Comparison of ENCODE assay signal across 30 mouse cellular contexts in genomic region chr2:49482146-49482545, GRCm38 (mm10). TPM values are rescaled to one million over a fixed set of nuclear protein-coding genes. Genes with fewer than 3 reads are reported as not detected.
DNase-seq lines count a peak whose midpoint lies in the region; ATAC-seq and TF ChIP-seq lines count a peak whose summit lies in the region.
"Had no signal": no experiment of that assay in that cellular context is flagged by ENCODE, and none has a peak within 500 bp of the region (broad histone marks: within the 10 kb centered on the region; RNA-seq: fewer than 3 reads in every experiment).

No protein-coding gene starts in this region.

- H3K4me2 ChIP-seq in lung, embryonic 14.5 days = no peak overlapping the region
- H3K4me2 ChIP-seq in kidney, embryonic 14.5 days (replicated peaks; ENCODE audit: low read depth, low read length) = no peak overlapping the region
- H3K4me2 ChIP-seq: embryonic facial prominence, embryonic 13.5 days; forebrain, embryonic 13.5 days; heart, embryonic 15.5 days; hindbrain, embryonic 13.5 days; midbrain, embryonic 15.5 days; neural tube, embryonic 13.5 days; stomach, embryonic 15.5 days had no signal

- peak; percentile 45 for DNase-seq in lung, embryonic 14.5 days
- no peak for DNase-seq in lung, adult 2 months
- peak; percentile 32 for DNase-seq in lung, postnatal 25 days (ENCODE audit: low spot score)
- no peak for DNase-seq in spleen, adult 12 weeks (ENCODE audit: low spot score)
- DNase-seq in cerebellum, adult 11-12 months = no peak
- no peak for DNase-seq in layer of hippocampus, postnatal 10 days (ENCODE audit: low spot score in 2 of 2)
- DNase-seq: adrenal gland, postnatal 36 days; cerebellum, adult 18-20 months; cerebellum, postnatal 14 days; gastrocnemius, postnatal 36 days; heart, adult 2 months; heart, postnatal 36 days; kidney, adult 8-10 months; kidney, postnatal 36 days; liver; liver, postnatal 0 days; retina, postnatal 1 day; right cerebral cortex, postnatal 25 days; thymus, postnatal 36 days had no signal

- no peak overlapping the region for H3K27ac ChIP-seq in lung, embryonic 14.5 days (ENCODE audit: low read depth)
- no peak overlapping the region for H3K27ac ChIP-seq in kidney, embryonic 14.5 days (ENCODE audit: low read depth, low read length)
- H3K27ac ChIP-seq: embryonic facial prominence, embryonic 13.5 days; forebrain, embryonic 13.5 days; heart, adult 2 months; heart, embryonic 15.5 days; hindbrain, embryonic 13.5 days; limb, embryonic 10.5 days; midbrain, embryonic 15.5 days; neural tube, embryonic 13.5 days; stomach, embryonic 15.5 days had no signal

- no peak for TF ChIP-seq POLR2A in lung, adult 2 months (IDR thresholded peaks at IDR 0.05; ENCODE audit: borderline replicate concordance, extremely low read depth, low read depth, low read length)

- no peak for TF ChIP-seq CTCF in lung, embryonic 14.5 days (IDR thresholded peaks at IDR 0.05; ENCODE audit: low read depth)
- TF ChIP-seq CTCF in lung, adult 2 months (IDR thresholded peaks at IDR 0.05; ENCODE audit: insufficient read depth, low read length) = no peak

- ATAC-seq in lung, embryonic 14.5 days (ENCODE audit: insufficient read depth) = peak; percentile 60; the same call in 1 of the 2 replicates
- peak; percentile 36 for ATAC-seq in inflammation-experienced regulatory T-cells, adult 6 months
- ATAC-seq in kidney, embryonic 14.5 days (ENCODE audit: low FRiP score, low TSS enrichment) = no peak
- ATAC-seq: forebrain, embryonic 13.5 days; liver, postnatal 0 days; midbrain, embryonic 15.5 days had no signal

- H3K36me3 ChIP-seq in lung, embryonic 14.5 days (ENCODE audit: insufficient read depth) = no peaks in the 10 kb centered on the region
- no peaks in the 10 kb centered on the region for H3K36me3 ChIP-seq in kidney, embryonic 14.5 days (ENCODE audit: control insufficient read depth, insufficient read depth, low read length)
- H3K36me3 ChIP-seq: embryonic facial prominence, embryonic 13.5 days; heart, embryonic 15.5 days; hindbrain, embryonic 13.5 days; midbrain, embryonic 15.5 days; stomach, embryonic 15.5 days had no signal

- H3K4me3 ChIP-seq in lung, embryonic 14.5 days (ENCODE audit: low read depth, low read length) = no peak overlapping the region
- H3K4me3 ChIP-seq in lung, adult 2 months (replicated peaks; ENCODE audit: extremely low read depth, low read depth, low read length) = no peak overlapping the region
- H3K4me3 ChIP-seq in kidney, embryonic 14.5 days (ENCODE audit: low read length) = no peak overlapping the region
- H3K4me3 ChIP-seq: embryonic facial prominence, embryonic 13.5 days; erythroblast, embryonic 14.5 days; forebrain, embryonic 13.5 days; heart, adult 2 months; heart, embryonic 15.5 days; hindbrain, embryonic 13.5 days; limb, embryonic 10.5 days; midbrain, embryonic 15.5 days; neural tube, embryonic 13.5 days; stomach, embryonic 15.5 days had no signal

- H3K9ac ChIP-seq in lung, embryonic 14.5 days = no peak overlapping the region
- no peak overlapping the region for H3K9ac ChIP-seq in kidney, embryonic 14.5 days (ENCODE audit: low read depth, low read length)
- H3K9ac ChIP-seq: embryonic facial prominence, embryonic 13.5 days; forebrain, embryonic 13.5 days; heart, embryonic 15.5 days; hindbrain, embryonic 13.5 days; liver, postnatal 0 days; midbrain, embryonic 15.5 days; neural tube, embryonic 13.5 days; stomach, embryonic 15.5 days had no signal

- H3K9me3 ChIP-seq in lung, embryonic 14.5 days (ENCODE audit: low read depth, low read length) = no peaks in the 10 kb centered on the region
- no peaks in the 10 kb centered on the region for H3K9me3 ChIP-seq in kidney, embryonic 14.5 days (ENCODE audit: control insufficient read depth, low read length)
- H3K9me3 ChIP-seq: embryonic facial prominence, embryonic 13.5 days; forebrain, embryonic 13.5 days; heart, embryonic 15.5 days; hindbrain, embryonic 13.5 days; limb, embryonic 10.5 days; midbrain, embryonic 15.5 days; neural tube, embryonic 13.5 days; stomach, embryonic 15.5 days had no signal

- no peaks in the 10 kb centered on the region for H3K27me3 ChIP-seq in lung, embryonic 14.5 days (ENCODE audit: insufficient read depth, low read length)
- no peaks in the 10 kb centered on the region for H3K27me3 ChIP-seq in kidney, embryonic 14.5 days (ENCODE audit: control insufficient read depth, insufficient read depth, low read length)
- H3K27me3 ChIP-seq: embryonic facial prominence, embryonic 13.5 days; forebrain, embryonic 13.5 days; heart, embryonic 15.5 days; hindbrain, embryonic 13.5 days; midbrain, embryonic 15.5 days; neural tube, embryonic 13.5 days; stomach, embryonic 15.5 days had no signal

- H3K4me1 ChIP-seq in lung, embryonic 14.5 days (ENCODE audit: insufficient read depth) = no peaks in the 10 kb centered on the region
- peaks cover 3% of the 10 kb centered on the region for H3K4me1 ChIP-seq in lung, adult 2 months (ENCODE audit: control insufficient read depth, insufficient read depth, low read length)
- no peaks in the 10 kb centered on the region for H3K4me1 ChIP-seq in kidney, embryonic 14.5 days (ENCODE audit: control insufficient read depth, insufficient read depth, low read length)
- H3K4me1 ChIP-seq: embryonic facial prominence, embryonic 13.5 days; forebrain, embryonic 13.5 days; heart, embryonic 15.5 days; hindbrain, embryonic 13.5 days; limb, embryonic 10.5 days; midbrain, embryonic 15.5 days; neural tube, embryonic 13.5 days; stomach, embryonic 15.5 days had no signal

RNA-seq across cellular contexts. Expression of gene Epc2, which starts 30.9 kb away (rescaled TPM):
- polyA plus RNA-seq in lung, embryonic 14.5 days (2014; fragmentation: Nextera tagmentation; extraction: Ambion mirVana) = 8.2 and 9.9 TPM in 2 replicates
- polyA plus RNA-seq in lung, adult 2 months (2012; rRNA removed) = 7.7 and 8.1 TPM in 2 replicates
- polyA plus RNA-seq in inflammation-experienced regulatory T-cells, adult 6 months (2017; shearing (Covaris generic)) = 10 to 100 TPM in 1 of 3 experiments, 1 to 10 TPM in 2; 6.4 to 11.9 (median 8.4) TPM
- 9.0 and 12.8 TPM in 2 replicates for polyA plus RNA-seq in kidney, embryonic 14.5 days (2014; fragmentation: Nextera tagmentation; extraction: Ambion mirVana)
- 10 to 100 TPM; 45.7 to 47.3 TPM for total RNA-seq in layer of hippocampus, postnatal 10 days (2021)

Comparison
In these comparisons a context has a peak if more than half of its experiments do, and no peak if none do; other contexts are left out.
1. DNase-seq: peak in lung, embryonic 14.5 days (single experiment) and lung, postnatal 25 days (single experiment); none in lung, adult 2 months (single experiment), spleen, adult 12 weeks (single experiment), cerebellum, adult 11-12 months (single experiment) and layer of hippocampus, postnatal 10 days (0 of 2).